Mouse (Mus musculus): Measurements from ENCODE around the gene Unc5a.

Gene Unc5a

DNA sequence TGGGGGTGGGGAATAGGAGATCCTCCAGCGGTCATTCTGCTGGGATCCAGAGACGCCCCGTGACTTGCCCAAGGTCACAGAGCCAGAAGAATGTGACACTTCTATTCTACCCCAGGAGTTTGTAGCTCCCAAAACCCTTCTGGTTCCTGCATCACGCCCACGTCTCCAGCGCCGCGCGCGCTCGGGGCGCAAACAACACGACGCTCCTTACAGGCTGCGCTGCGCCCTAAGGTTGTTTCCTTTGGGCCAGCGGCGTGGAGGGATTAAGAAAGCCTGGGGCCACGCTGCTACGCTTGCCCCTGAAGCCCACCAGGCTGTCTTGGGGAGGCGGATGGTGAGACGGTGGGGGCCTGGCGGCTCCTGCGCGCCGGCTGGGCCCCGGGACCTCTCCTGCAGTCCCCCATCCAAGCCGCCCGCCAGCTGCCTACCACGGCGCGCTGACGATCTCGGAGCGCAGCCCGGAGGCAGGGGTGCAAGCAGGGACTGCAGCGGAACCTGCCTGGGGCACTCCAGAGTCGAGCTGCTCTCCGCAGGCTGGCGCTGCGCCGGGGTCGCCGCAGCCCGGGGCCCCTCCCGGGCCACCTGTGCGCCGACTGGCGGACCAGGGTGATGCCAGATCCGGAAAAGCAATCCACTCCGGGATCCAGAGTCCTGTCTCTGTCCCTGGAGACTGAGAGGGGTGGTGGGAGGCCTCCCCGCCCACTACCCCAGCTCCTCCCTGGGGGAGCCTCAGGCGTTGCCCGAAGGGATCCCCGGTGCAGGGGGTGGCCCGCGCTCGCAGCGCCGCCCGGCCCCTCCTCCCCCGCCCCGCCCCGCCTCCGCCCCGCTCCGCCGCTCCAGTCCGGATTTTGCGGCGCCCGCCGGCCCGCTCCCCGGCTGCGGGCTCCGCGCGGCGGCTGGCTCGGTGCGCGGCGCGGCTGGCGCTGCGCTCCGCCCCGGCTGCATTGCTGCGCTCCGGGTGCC is at the start of gene Unc5a:
Gene Unc5a, plus strand, starts transcription at position 881 of the 963 bp plus-strand sequence.
- H3K36me3 ChIP-seq (ENCODE audit: control insufficient read depth, insufficient read depth, low read length, poor library complexity, severe bottlenecking), result no peaks in the 10 kb centered on the region
- peak; percentile 8 for DNase-seq (ENCODE audit: low read depth, low spot score)
- no peaks in the 10 kb centered on the region; the same call in 1 of the 2 replicates for H3K27me3 ChIP-seq (ENCODE audit: control insufficient read depth, insufficient read depth, low read length, poor library complexity, severe bottlenecking)

DNA sequence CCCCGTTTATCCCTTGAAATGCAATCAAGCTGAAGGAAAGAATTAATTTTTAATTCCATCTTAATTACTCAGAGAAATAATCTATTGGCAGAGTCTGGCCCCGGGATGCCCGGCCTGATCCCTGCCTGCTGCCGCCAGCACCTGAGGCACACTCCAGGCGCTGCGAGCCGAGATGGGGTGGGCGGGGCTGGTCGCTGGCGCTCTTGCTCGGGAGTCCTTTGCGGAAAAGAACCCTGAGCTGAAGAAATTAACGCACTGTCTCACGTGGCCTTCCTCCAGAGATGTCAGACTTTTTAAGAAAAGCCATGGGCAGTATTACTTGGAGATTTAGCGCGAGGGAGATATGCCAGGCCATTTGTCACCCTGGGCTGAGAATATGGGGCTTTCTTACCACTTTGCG is 37.2 kb upstream of the Unc5a start:
- no peaks in the 10 kb centered on the region for H3K36me3 ChIP-seq (ENCODE audit: control insufficient read depth, insufficient read depth, low read length, poor library complexity, severe bottlenecking)
- H3K27me3 ChIP-seq (ENCODE audit: control insufficient read depth, insufficient read depth, low read length, poor library complexity, severe bottlenecking), result no peaks in the 10 kb centered on the region
- no peak for DNase-seq (ENCODE audit: low read depth, low spot score)

DNA sequence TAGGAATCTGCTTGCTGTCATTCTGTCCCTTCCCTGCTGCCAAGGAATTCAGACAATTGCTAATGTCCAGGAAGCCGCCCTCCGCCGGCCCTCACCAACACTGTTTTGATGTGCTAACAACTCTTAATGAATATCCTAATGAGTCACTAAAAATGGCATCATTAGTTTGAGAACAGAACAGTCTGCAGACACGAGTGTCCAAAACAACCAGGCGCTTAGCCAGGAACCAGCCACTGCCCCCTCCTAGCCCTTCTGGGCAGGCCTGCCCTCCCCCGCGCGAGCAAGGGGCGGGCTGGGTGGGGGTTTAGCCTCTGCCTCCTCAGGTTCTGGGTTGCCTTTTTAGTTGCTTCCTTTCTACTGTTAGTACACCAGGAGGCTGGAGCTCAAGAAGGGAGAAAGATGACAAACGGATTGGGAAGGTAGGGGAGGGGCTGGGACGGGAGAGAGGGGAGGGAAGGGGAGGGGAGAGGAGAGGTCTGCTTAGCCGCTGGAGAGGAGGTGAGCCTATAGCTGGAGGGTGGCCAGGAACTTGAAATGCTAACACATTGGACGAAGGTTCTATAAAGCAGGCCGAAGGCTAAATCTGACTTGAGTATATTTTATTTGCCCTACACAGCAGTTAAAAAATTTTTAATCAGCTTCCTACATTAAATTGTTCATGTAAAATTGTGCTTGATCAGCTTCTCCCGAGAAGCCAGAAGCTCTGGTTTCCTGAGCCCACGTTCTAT is 36.2 kb upstream of the Unc5a start:
- Histone ChIP-seq H3K36me3 (ENCODE audit: control insufficient read depth, insufficient read depth, low read length, poor library complexity, severe bottlenecking) (no peaks in the 10 kb centered on the region), H3K27me3 (ENCODE audit: control insufficient read depth, insufficient read depth, low read length, poor library complexity, severe bottlenecking) (no peaks in the 10 kb centered on the region)
- DNase-seq (ENCODE audit: low read depth, low spot score), result no peak

DNA sequence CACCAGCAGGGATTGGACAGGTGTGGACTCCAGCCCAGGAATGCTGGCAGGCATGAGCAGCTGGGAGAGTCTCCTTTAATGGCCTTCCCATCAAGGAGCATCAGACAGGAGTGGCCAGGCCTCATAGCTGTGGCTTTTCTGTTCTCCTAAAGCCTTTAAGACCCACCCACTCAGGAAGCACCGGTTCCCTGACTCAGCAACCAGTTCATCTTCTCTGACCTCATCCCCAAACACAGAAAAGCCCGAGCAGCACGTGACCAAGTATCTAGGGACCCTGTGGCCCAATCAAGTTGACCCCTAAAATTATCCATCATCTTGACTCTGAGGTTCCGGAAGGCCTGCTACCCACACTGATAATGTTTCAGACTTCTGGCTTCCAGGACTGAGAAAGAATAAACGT is 32.6 kb upstream of the Unc5a start:
- Histone ChIP-seq H3K36me3 (ENCODE audit: control insufficient read depth, insufficient read depth, low read length, poor library complexity, severe bottlenecking) (no peaks in the 10 kb centered on the region), H3K27me3 (ENCODE audit: control insufficient read depth, insufficient read depth, low read length, poor library complexity, severe bottlenecking) (no peaks in the 10 kb centered on the region)
- DNase-seq (ENCODE audit: low read depth, low spot score), result no peak

DNA sequence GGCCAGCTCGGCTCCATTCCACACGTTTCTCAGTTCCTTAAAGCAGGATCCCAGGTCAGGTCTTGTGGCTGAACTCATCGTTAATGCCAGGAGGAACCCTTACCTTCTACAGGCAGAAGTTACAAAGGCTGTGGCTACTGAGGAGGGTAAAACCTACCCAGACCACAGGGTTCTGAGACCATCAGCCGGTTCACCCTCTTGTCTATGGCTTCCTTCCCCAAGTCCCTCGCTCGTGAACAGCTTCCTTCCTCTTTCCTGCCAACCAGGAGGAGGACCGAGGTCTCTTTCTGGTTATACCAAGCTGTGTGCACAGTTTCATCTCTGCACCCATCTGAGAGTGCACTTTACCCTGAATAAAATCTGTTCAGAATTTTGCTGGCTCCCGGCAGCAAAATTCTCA is 30.3 kb upstream of the Unc5a start:
- Histone ChIP-seq H3K27me3 (ENCODE audit: control insufficient read depth, insufficient read depth, low read length, poor library complexity, severe bottlenecking) (no peaks in the 10 kb centered on the region), H3K36me3 (ENCODE audit: control insufficient read depth, insufficient read depth, low read length, poor library complexity, severe bottlenecking) (no peaks in the 10 kb centered on the region)
- peak; percentile 3 for DNase-seq (ENCODE audit: low read depth, low spot score)

DNA sequence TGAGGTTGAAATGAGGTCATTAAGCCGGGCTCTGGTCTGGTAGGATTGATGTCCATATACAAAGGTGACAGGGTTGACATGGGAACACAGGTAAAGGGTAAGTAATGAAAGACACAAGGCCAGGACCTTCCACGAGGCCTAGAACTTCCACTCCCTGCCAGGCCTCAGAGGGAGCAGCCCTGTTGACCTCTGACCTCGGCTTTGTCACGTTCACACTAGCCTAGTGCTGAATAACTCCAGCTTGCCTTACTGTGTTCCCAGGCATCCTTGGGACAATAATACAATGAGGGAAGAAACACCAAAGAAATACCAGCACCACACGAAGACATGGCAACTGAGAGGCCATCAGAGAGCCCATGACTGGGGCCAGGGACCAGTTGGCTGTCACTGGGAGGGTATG is 29.5 kb upstream of the Unc5a start:
- Histone ChIP-seq H3K36me3 (ENCODE audit: control insufficient read depth, insufficient read depth, low read length, poor library complexity, severe bottlenecking) (no peaks in the 10 kb centered on the region), H3K27me3 (ENCODE audit: control insufficient read depth, insufficient read depth, low read length, poor library complexity, severe bottlenecking) (no peaks in the 10 kb centered on the region)
- no peak for DNase-seq (ENCODE audit: low read depth, low spot score)

DNA sequence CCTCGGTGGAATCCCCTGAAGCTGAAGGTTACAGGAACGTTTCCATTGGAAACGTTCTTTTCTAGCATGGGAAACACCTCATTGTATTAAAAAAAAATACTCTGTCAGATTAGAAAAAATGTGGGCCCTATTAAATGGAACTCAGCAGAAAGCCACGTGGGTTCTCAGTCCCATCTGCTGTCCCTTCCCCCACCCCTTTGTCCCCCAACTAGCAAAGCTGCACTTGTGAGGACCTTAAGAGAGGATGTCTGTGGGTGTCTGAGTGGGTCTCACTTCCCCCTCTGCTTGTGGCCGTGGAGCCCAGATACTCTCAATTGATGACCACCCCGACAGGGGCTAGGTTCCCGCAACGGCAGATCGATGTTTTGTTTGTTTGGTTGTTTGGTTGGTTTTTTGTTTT is 27.5 kb upstream of the Unc5a start:
- no peaks in the 10 kb centered on the region for H3K27me3 ChIP-seq (ENCODE audit: control insufficient read depth, insufficient read depth, low read length, poor library complexity, severe bottlenecking)
- H3K36me3 ChIP-seq (ENCODE audit: control insufficient read depth, insufficient read depth, low read length, poor library complexity, severe bottlenecking), result no peaks in the 10 kb centered on the region
- DNase-seq (ENCODE audit: low read depth, low spot score), result no peak

DNA sequence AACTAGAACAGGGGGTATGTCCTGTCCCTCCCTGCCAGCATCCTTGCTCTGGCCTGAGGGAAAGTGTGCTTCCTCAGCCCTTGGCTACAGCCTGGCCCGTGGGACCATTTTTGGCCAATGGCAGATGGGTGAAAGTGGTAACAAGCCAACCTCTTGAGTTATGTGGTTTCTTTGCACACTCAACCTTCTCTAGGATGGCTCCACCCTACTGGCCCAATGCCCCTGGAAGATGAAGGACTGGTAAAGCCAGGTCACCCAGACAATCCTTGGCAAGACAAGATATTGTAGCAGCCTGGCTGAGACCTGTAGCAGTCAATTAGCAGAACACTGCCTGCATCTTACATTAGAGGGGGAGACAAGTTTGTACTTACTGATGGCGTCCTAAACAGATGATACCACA is 25.5 kb upstream of the Unc5a start:
- no peaks in the 10 kb centered on the region for H3K27me3 ChIP-seq (ENCODE audit: control insufficient read depth, insufficient read depth, low read length, poor library complexity, severe bottlenecking)
- DNase-seq (ENCODE audit: low read depth, low spot score), result no peak
- H3K36me3 ChIP-seq (ENCODE audit: control insufficient read depth, insufficient read depth, low read length, poor library complexity, severe bottlenecking), result no peaks in the 10 kb centered on the region

DNA sequence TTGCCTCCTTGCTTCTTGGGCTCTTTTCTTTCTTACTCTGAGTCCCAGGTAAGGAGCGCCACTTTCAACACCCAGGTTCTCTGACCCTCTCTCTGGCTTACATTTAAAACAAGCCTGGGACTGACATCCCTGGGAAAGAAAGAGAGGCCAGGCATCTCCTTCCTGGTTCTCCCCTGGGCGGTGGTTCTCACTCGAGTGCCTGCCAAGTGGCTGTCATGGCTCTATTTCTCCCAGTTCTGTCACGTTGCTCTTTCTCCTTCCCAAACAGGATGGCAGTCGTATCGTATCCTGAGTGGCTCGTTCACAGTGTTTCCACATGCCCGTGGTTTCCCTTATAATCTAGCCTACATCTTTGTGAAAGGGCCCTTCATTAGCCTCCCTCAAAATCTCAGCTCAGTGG is 23.7 kb upstream of the Unc5a start:
- Histone ChIP-seq H3K36me3 (ENCODE audit: control insufficient read depth, insufficient read depth, low read length, poor library complexity, severe bottlenecking) (no peaks in the 10 kb centered on the region), H3K27me3 (ENCODE audit: control insufficient read depth, insufficient read depth, low read length, poor library complexity, severe bottlenecking) (no peaks in the 10 kb centered on the region)
- no peak for DNase-seq (ENCODE audit: low read depth, low spot score)

DNA sequence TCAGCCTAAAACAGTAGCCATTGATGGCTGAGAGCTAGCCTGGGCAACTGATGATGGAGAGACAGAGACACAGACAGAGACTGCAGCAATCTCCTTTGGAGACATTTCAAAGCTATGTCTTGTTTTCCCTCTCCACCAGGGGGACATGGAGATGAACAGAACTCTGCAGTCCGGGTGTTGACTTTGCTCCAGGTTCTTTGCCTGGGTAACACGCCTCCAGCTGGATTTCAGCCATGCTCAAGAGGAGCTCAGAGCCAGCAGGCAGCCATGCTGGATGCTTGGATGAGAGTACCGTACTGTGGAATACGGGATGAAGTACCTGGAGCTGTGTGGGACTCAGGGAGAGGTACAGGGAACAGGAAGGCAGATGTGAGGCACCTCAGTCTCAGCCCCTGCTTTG is 22.6 kb upstream of the Unc5a start:
- H3K27me3 ChIP-seq (ENCODE audit: control insufficient read depth, insufficient read depth, low read length, poor library complexity, severe bottlenecking), result no peaks in the 10 kb centered on the region
- no peaks in the 10 kb centered on the region for H3K36me3 ChIP-seq (ENCODE audit: control insufficient read depth, insufficient read depth, low read length, poor library complexity, severe bottlenecking)
- no peak for DNase-seq (ENCODE audit: low read depth, low spot score)

DNA sequence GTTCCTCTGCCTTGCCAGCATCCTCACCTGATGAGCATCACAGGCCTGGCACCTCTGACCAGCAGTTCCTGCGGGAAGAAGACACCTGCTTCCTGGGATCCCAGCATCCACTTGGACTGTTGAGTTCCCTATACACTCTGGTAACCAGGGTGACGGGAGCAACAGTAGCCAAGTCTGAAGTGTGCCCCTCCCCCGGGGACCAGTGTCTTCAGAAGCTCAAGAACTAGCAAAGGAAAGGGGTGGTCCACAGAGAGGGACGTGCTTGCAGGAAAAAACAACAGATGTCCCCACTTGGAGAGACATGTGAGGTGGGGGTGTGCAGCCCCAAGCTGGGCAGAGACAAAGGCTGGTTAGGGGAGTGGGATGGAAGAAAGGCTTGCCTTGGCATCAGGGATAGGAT is 19.1 kb upstream of the Unc5a start:
- no peaks in the 10 kb centered on the region for H3K36me3 ChIP-seq (ENCODE audit: control insufficient read depth, insufficient read depth, low read length, poor library complexity, severe bottlenecking)
- H3K27me3 ChIP-seq (ENCODE audit: control insufficient read depth, insufficient read depth, low read length, poor library complexity, severe bottlenecking), result no peaks in the 10 kb centered on the region
- DNase-seq (ENCODE audit: low read depth, low spot score), result no peak

DNA sequence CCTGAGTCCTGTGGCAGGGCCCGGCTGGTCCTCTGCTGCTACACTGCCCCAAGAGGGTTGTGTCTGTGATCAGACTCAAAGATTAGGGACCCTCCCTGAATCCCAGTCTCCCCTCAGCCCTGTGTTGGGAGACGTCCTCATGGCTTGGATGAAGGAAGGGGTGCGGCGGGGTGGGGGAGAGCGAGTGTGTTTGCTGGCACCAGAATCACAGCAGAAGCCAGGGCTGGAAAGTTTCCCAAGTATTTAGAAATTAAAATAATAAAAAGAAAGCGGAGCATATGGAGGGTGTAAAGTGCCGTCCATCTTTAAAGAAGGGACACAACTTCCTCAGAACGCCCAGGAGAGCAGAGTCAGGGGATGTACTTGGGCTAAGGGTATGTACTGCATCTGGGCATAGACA is 14.3 kb upstream of the Unc5a start:
- no peaks in the 10 kb centered on the region for H3K36me3 ChIP-seq (ENCODE audit: control insufficient read depth, insufficient read depth, low read length, poor library complexity, severe bottlenecking)
- H3K27me3 ChIP-seq (ENCODE audit: control insufficient read depth, insufficient read depth, low read length, poor library complexity, severe bottlenecking), result no peaks in the 10 kb centered on the region
- DNase-seq (ENCODE audit: low read depth, low spot score), result no peak

DNA sequence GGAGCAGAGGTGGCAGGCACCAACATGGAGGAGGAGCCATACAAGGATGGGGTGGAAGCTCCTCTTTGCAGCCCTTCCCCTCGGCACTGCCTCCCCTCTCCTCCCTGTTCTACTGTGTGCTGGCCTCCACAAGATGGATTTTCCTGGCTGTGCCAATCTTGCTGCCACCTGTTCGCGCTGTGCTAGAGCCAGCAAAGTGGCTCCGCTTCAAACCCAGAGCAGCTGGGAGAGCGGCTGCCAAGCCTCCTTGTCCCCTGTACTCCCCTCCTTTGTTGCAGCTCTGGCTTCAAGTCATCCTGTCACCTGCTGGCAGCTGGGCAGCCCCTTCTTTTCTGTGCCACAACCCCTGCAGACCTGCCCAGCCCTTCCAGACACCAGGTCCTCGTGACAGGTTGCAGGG is 13.0 kb upstream of the Unc5a start:
- no peak for DNase-seq (ENCODE audit: low read depth, low spot score)
- Histone ChIP-seq H3K27me3 (ENCODE audit: control insufficient read depth, insufficient read depth, low read length, poor library complexity, severe bottlenecking) (no peaks in the 10 kb centered on the region), H3K36me3 (ENCODE audit: control insufficient read depth, insufficient read depth, low read length, poor library complexity, severe bottlenecking) (no peaks in the 10 kb centered on the region)

DNA sequence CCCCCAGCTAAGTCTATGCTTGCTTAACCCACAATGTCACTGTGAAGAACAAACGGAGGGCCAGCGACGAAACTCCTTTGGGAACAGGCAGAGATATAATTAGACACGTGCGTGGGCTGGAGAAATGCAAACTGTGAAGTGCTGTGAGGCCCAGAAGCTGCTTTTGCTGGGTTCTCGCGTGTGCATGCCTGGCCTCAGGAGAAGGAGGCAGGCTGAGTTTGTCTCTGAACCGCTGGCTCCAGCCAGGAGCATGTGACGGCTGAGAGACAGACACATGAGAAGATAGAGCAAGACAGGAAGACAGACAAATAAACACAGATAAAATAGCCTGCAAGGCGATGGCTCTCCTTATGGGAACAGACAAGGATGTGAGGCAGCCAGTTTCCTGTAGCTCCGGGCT is 11.3 kb upstream of the Unc5a start:
- H3K27me3 ChIP-seq (ENCODE audit: control insufficient read depth, insufficient read depth, low read length, poor library complexity, severe bottlenecking), result no peaks in the 10 kb centered on the region; the same call in 1 of the 2 replicates
- DNase-seq (ENCODE audit: low read depth, low spot score), result no peak
- H3K36me3 ChIP-seq (ENCODE audit: control insufficient read depth, insufficient read depth, low read length, poor library complexity, severe bottlenecking), result no peaks in the 10 kb centered on the region

DNA sequence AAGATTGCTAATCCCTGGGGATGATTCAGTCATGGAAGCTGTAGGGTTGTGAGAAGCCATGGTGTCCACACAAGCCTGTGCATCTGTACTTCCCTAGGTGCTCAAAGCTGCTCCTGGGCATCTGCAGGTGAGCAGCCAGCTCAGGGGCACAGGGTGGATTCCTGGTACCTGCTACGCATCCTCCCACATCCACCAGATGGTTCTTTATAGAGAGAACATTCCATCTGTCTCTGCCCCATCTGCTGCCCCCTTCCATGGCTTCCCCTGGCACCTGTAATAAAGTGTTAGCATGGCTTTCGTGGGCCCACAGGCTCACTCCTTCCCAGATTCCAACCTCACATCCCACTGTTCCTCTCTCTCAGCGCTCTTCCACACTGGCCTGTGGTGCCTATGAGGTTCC is 10.7 kb upstream of the Unc5a start:
- Histone ChIP-seq H3K36me3 (ENCODE audit: control insufficient read depth, insufficient read depth, low read length, poor library complexity, severe bottlenecking) (no peaks in the 10 kb centered on the region), H3K27me3 (ENCODE audit: control insufficient read depth, insufficient read depth, low read length, poor library complexity, severe bottlenecking) (no peaks in the 10 kb centered on the region; the same call in 1 of the 2 replicates)
- DNase-seq (ENCODE audit: low read depth, low spot score), result no peak

All from splenic B cell, adult 2 months (primary cell).